Mouse (Mus musculus): ENCODE measurements around the gene Map4k5. TPM values are rescaled to one million over a fixed set of nuclear protein-coding genes. Genes with fewer than 3 reads are reported as not detected.

The Map4k5 gene
- polyA plus RNA-seq, 1 experiment from 2014 or later = 30.7 TPM

GRCm38 (mm10) chr12:69796311-69796710 is 96.7 kb downstream of the Map4k5 start:
- H3K9me3 ChIP-seq = no peaks in the 10 kb centered on the region
- no peaks in the 10 kb centered on the region for H3K36me3 ChIP-seq
- H3K4me1 ChIP-seq (replicated peaks) = peaks cover 5% of the 10 kb centered on the region; the same call in 1 of the 2 replicates
- no peaks in the 10 kb centered on the region for H3K27me3 ChIP-seq
- H3K4me3 ChIP-seq = no peak overlapping the region
- no peak overlapping the region for H3K9ac ChIP-seq
- H3K27ac ChIP-seq (replicated peaks) = no peak overlapping the region
- ATAC-seq (ENCODE audit: low read depth) = no peak
- H3K4me2 ChIP-seq = no peak overlapping the region
- WGBS = 92% methylated on average over 3 of the region's 3 CpGs

GRCm38 (mm10) chr12:69790530-69791505 is 102.2 kb downstream of the Map4k5 start, which contains the start of gene Cdkl1:
Gene Cdkl1, minus strand, starts transcription at chr12:69791267.
- Histone ChIP-seq H3K4me1 (replicated peaks) (peaks cover 19% of the 10 kb centered on the region), H3K9ac (peak within 1 kb of the TSS; percentile 78), H3K27ac (replicated peaks) (peak within 1 kb of the TSS; percentile 24; the same call in 1 of the 2 replicates), H3K9me3 (no peaks in the 10 kb centered on the region), H3K27me3 (no peaks in the 10 kb centered on the region; the same call in 1 of the 2 replicates), H3K36me3 (no peaks in the 10 kb centered on the region), H3K4me3 (peak within 1 kb of the TSS; percentile 55), H3K4me2 (peak within 1 kb of the TSS; percentile 99)
- ATAC-seq (ENCODE audit: low read depth) = peak; percentile 90
- WGBS = 2% methylated on average over 45 of the region's 45 CpGs

GRCm38 (mm10) chr12:69789766-69790529 is 103.1 kb downstream of the Map4k5 start:
- Histone ChIP-seq H3K36me3 (no peaks in the 10 kb centered on the region), H3K9me3 (no peaks in the 10 kb centered on the region), H3K4me3 (peak overlapping the region; percentile 55), H3K27ac (replicated peaks) (no peak overlapping the region), H3K9ac (peak overlapping the region; percentile 78), H3K4me1 (replicated peaks) (peaks cover 19% of the 10 kb centered on the region), H3K27me3 (no peaks in the 10 kb centered on the region; the same call in 1 of the 2 replicates), H3K4me2 (peak overlapping the region; percentile 99)
- peak; percentile 25; the same call in 1 of the 2 replicates for ATAC-seq (ENCODE audit: low read depth)
- WGBS = 31% methylated on average over 27 of the region's 27 CpGs

GRCm38 (mm10) chr12:69788380-69788779 is 104.6 kb downstream of the Map4k5 start:
- ATAC-seq (ENCODE audit: low read depth) = no peak
- peaks cover 19% of the 10 kb centered on the region for H3K4me1 ChIP-seq (replicated peaks)
- WGBS = 82% methylated on average over 5 of the region's 5 CpGs

GRCm38 (mm10) chr12:69785471-69785870 is 107.5 kb downstream of the Map4k5 start:
- ATAC-seq (ENCODE audit: low read depth) = no peak
- WGBS = 89% methylated on average over 9 of the region's 9 CpGs

More at GRCm38 (mm10) chr12:69788380-69788779, 104.6 kb downstream of the Map4k5 start:
- Histone ChIP-seq H3K9me3 (no peaks in the 10 kb centered on the region), H3K27ac (replicated peaks) (no peak overlapping the region), H3K27me3 (no peaks in the 10 kb centered on the region; the same call in 1 of the 2 replicates), H3K4me3 (no peak overlapping the region), H3K36me3 (no peaks in the 10 kb centered on the region), H3K9ac (no peak overlapping the region), H3K4me2 (no peak overlapping the region)

GRCm38 (mm10) chr12:69783247-69784025 is 109.6 kb downstream of the Map4k5 start:
- WGBS = 46% methylated on average over 6 of the region's 6 CpGs

More at GRCm38 (mm10) chr12:69785471-69785870, 107.5 kb downstream of the Map4k5 start:
- Histone ChIP-seq H3K4me2 (no peak overlapping the region), H3K36me3 (no peaks in the 10 kb centered on the region), H3K4me3 (no peak overlapping the region), H3K27ac (replicated peaks) (no peak overlapping the region), H3K9ac (no peak overlapping the region), H3K27me3 (no peaks in the 10 kb centered on the region; the same call in 1 of the 2 replicates), H3K9me3 (no peaks in the 10 kb centered on the region), H3K4me1 (replicated peaks) (peaks cover 14% of the 10 kb centered on the region)

GRCm38 (mm10) chr12:69781935-69782650 is 110.9 kb downstream of the Map4k5 start:
- no peak overlapping the region for H3K4me2 ChIP-seq
- ATAC-seq (ENCODE audit: low read depth) = 0 out of 2 replicates have a peak, but pooled peaks have one; percentile 11
- 68% methylated on average over 10 of the region's 10 CpGs for WGBS

More at GRCm38 (mm10) chr12:69783247-69784025, 109.6 kb downstream of the Map4k5 start:
- no peak overlapping the region for H3K4me3 ChIP-seq
- no peaks in the 10 kb centered on the region for H3K27me3 ChIP-seq
- no peak overlapping the region for H3K4me2 ChIP-seq
- H3K9me3 ChIP-seq = no peaks in the 10 kb centered on the region
- H3K36me3 ChIP-seq = no peaks in the 10 kb centered on the region
- H3K9ac ChIP-seq = no peak overlapping the region
- H3K27ac ChIP-seq (replicated peaks) = no peak overlapping the region
- no peak for ATAC-seq (ENCODE audit: low read depth)
- peaks cover 9% of the 10 kb centered on the region for H3K4me1 ChIP-seq (replicated peaks)

GRCm38 (mm10) chr12:69781480-69781879 is 111.5 kb downstream of the Map4k5 start:
- 55% methylated on average over 8 of the region's 8 CpGs for WGBS
- no peaks in the 10 kb centered on the region for H3K9me3 ChIP-seq
- no peaks in the 10 kb centered on the region for H3K27me3 ChIP-seq
- ATAC-seq (ENCODE audit: low read depth) = no peak
- H3K4me3 ChIP-seq = no peak overlapping the region
- H3K4me1 ChIP-seq (replicated peaks) = peaks cover 9% of the 10 kb centered on the region
- no peak overlapping the region for H3K4me2 ChIP-seq
- no peaks in the 10 kb centered on the region for H3K36me3 ChIP-seq
- no peak overlapping the region for H3K27ac ChIP-seq (replicated peaks)
- no peak overlapping the region for H3K9ac ChIP-seq

More at GRCm38 (mm10) chr12:69781935-69782650, 110.9 kb downstream of the Map4k5 start:
- H3K4me1 ChIP-seq (replicated peaks) = peaks cover 9% of the 10 kb centered on the region
- no peak overlapping the region for H3K27ac ChIP-seq (replicated peaks)
- H3K27me3 ChIP-seq = no peaks in the 10 kb centered on the region
- H3K4me3 ChIP-seq = no peak overlapping the region
- no peak overlapping the region for H3K9ac ChIP-seq
- no peaks in the 10 kb centered on the region for H3K9me3 ChIP-seq
- H3K36me3 ChIP-seq = no peaks in the 10 kb centered on the region

GRCm38 (mm10) chr12:69777957-69778356 is 115.0 kb downstream of the Map4k5 start:
- no peak for ATAC-seq (ENCODE audit: low read depth)
- H3K9me3 ChIP-seq = no peaks in the 10 kb centered on the region
- H3K9ac ChIP-seq = no peak overlapping the region
- no peak overlapping the region for H3K4me3 ChIP-seq
- no peaks in the 10 kb centered on the region for H3K27me3 ChIP-seq
- no peaks in the 10 kb centered on the region for H3K36me3 ChIP-seq
- no peak overlapping the region for H3K4me2 ChIP-seq
- 67% methylated on average over 2 of the region's 2 CpGs for WGBS
- peaks cover 9% of the 10 kb centered on the region for H3K4me1 ChIP-seq (replicated peaks)
- no peak overlapping the region for H3K27ac ChIP-seq (replicated peaks)

- H3K4me1 ChIP-seq (replicated peaks) = peaks cover 8% of the 10 kb centered on the region
- 91% methylated on average over 6 of the region's 6 CpGs for WGBS
- no peak for ATAC-seq (ENCODE audit: low read depth)
Observed at GRCm38 (mm10) chr12:69777341-69777730, 115.7 kb downstream of the Map4k5 start.

More at GRCm38 (mm10) chr12:69777341-69777730, 115.7 kb downstream of the Map4k5 start:
- Histone ChIP-seq H3K27ac (replicated peaks) (no peak overlapping the region), H3K4me3 (no peak overlapping the region), H3K9ac (no peak overlapping the region), H3K36me3 (no peaks in the 10 kb centered on the region), H3K27me3 (no peaks in the 10 kb centered on the region), H3K4me2 (no peak overlapping the region), H3K9me3 (no peaks in the 10 kb centered on the region)
